Mouse (Mus musculus) testis, adult 2 months (tissue): ENCODE measurements around the gene Pml.

ENCODE experiments used
- CTCF ChIP-seq: fragments of 200-500 bp; IDR thresholded peaks from 2 replicates; pipeline ENCODE4 v1.5.1; 2012; ENCODE audit warnings: low read depth, mild to moderate bottlenecking, inconsistent platforms, low read length, moderate library complexity; ENCODE audit not compliant: control insufficient read depth, insufficient read depth, insufficient replicate concordance
- POLR2A ChIP-seq: fragments of 200-500 bp; IDR thresholded peaks from 2 replicates; pipeline ENCODE4 v1.6.1; 2012; ENCODE audit warnings: low read depth, mild to moderate bottlenecking, inconsistent platforms, low read length, moderate library complexity; ENCODE audit not compliant: control insufficient read depth

DNA sequence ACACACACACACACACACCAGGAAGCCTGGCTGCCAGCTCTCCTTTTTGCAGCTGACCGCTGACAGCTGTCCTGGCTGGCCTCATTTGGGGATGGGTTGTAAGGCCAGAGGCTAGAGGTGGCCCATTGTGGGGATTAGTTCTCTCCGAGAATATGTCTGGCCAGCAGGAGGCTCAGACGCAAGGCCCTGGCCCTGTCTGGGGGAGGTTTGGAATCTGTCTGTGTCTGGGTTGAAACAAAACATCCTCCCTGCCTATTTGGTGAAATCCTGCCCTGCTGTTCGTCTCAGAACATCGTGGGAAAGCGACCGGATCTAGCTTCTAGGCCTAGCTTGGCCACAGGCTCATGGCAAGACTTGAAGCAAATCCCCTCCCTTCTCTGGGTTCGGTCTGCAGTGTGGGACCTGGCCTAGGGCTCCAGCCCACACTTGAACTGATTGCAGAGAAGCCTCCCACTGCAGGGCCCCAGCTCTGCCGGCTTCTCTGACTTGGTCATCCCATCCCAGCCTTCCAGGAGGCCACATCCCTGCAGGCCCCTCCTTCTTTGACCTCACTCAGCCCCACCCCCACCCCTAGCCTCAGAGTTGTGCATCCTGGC is 46.3 kb upstream of the Pml start:
- TF ChIP-seq CTCF: peak; percentile 20; the same call in 1 of the 2 replicates
- TF ChIP-seq POLR2A: no peak
